Mouse (Mus musculus): Measurements from ENCODE around the gene Gp9.

DNA sequence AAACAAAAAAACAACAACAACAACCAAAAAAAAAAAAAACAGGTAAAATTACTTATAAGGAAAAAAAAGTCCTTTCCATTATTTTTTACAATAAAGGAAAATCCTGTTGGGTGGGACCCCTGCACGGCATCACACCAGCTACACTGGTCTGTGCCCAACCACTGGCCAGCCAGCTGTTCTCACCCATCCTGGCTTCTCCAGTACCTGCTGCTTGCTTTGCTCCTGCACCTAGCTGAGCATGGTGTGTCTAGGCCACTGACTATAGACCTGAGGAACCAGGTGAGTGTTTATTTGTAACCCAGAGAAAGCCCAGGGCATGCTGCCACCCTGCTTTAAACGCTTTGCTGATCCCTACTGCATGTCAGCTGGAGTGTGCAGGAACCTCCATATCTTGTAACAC is 42.5 kb downstream of the Gp9 start:
- TF ChIP-seq MYOD1 (IDR thresholded peaks at IDR 0.05; ENCODE audit: control insufficient read depth in 1 of 3, insufficient read length in 2 of 3, low read depth in 2 of 3) (no peak), POLR2A (IDR thresholded peaks at IDR 0.05; ENCODE audit: insufficient read length, low read depth) (no peak), TCF12 (IDR thresholded peaks at IDR 0.05; ENCODE audit: insufficient read depth, poor library complexity, severe bottlenecking) (no peak), SRF (IDR thresholded peaks at IDR 0.05; ENCODE audit: control insufficient read depth, insufficient read length, low read depth) (no peak), REST (IDR thresholded peaks at IDR 0.05; ENCODE audit: insufficient read depth, insufficient read length) (no peak), MAX (IDR thresholded peaks at IDR 0.05; ENCODE audit: low read depth) (no peak), E2F4 (IDR thresholded peaks at IDR 0.05; ENCODE audit: insufficient read depth) (no peak), USF1 (IDR thresholded peaks at IDR 0.05; ENCODE audit: low read depth) (no peak), CEBPB (IDR thresholded peaks at IDR 0.05; ENCODE audit: insufficient read depth, poor library complexity, severe bottlenecking) (no peak), POLR2AphosphoS2 (IDR thresholded peaks at IDR 0.05; ENCODE audit: insufficient read length, low read depth) (no peak), TCF3 (IDR thresholded peaks at IDR 0.05; ENCODE audit: insufficient read length, low read depth) (no peak)

All from myocyte (in vitro differentiated cells).